Mouse (Mus musculus) bone marrow, adult 2 months (tissue): Measurements from ENCODE around the gene Ms4a6c.

Experiments used
- CTCF ChIP-seq: fragments of 200-500 bp; IDR thresholded peaks from 2 replicates; pipeline ENCODE4 v1.5.1; 2011; ENCODE audit warnings: low read length, control low read depth; ENCODE audit not compliant: control insufficient read depth, insufficient read depth
- POLR2A ChIP-seq: fragments of 200-500 bp; IDR thresholded peaks from 2 replicates; pipeline ENCODE4 v1.6.1; 2011; ENCODE audit warnings: low read depth, mild to moderate bottlenecking, control low read depth, low read length, borderline replicate concordance; ENCODE audit not compliant: control insufficient read depth

GRCm38 (mm10) chr19:11486599-11486998 is 17.4 kb downstream of the Ms4a6c start:
- TF ChIP-seq CTCF = no peak
- TF ChIP-seq POLR2A = no peak
